Mouse (Mus musculus) spleen, adult 18-20 months (tissue): ENCODE results near the gene Itga7.

Source experiments
- DNase-seq, 2 experiments: peaks; one replicate each; pipeline ENCODE4 v3.0.0; 2022; ENCODE audit warnings: mixed read lengths in 2 of 2

Gene Itga7

GRCm38 (mm10) chr10:128933574-128933973 lies at the start of gene Itga7:
Itga7 (plus strand) TSS chr10:128933818.
- DNase-seq, result no peak

GRCm38 (mm10) chr10:128888941-128889827 lies 44.4 kb upstream of the Itga7 start:
- DNase-seq, result no peak

GRCm38 (mm10) chr10:128889846-128890245 lies 43.8 kb upstream of the Itga7 start:
- DNase-seq, result no peak

- DNase-seq, result peak in 1 of 2 experiments; percentile 37
Measured at GRCm38 (mm10) chr10:128890383-128891295, 43.0 kb upstream of the Itga7 start.

DNA sequence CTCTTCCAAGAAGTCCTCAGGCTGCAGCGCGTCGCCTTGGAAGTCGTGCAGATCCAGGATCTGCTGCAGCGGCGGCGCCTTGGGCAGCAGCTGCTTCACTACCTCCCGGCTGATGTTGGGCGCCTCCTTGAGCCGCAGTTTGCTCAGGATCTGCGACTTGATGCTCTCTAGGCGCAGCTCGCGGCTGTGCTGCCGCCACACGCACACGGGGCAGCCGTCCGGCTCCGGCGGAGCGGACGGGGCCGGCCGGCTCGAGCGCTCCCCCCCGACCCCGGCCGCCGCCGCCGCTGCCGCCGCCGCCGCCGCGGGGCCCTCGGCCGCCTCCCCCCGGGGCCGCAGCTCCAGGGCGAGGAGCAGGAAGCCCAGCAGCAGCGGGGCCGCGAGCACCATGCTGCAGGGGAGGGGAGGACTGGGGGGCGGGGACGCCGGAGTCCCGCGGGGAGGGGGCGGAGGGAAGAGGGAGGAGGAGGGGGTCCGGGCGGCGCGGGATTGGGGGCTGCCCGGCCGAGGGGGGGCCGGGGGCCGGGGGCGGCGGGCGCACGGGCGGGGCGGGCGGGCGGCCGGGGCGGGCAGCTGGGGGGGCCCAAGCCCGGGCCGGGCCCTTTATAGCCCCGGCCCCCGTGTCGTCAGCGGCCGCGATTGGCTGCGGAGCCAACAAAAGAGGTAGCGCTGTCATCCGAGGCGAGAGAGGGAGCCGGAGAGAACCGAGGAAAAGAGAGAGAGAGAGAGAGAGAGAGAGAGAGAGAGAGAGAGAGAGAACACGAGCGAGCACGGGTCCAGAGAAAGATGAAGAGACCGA lies 42.1 kb upstream of the Itga7 start, which contains the start of gene Gdf11:
Gene Gdf11, minus strand, starts transcription at position 423 of the 799 bp plus-strand sequence.
- DNase-seq, result peak; percentile 63 to 69

DNA sequence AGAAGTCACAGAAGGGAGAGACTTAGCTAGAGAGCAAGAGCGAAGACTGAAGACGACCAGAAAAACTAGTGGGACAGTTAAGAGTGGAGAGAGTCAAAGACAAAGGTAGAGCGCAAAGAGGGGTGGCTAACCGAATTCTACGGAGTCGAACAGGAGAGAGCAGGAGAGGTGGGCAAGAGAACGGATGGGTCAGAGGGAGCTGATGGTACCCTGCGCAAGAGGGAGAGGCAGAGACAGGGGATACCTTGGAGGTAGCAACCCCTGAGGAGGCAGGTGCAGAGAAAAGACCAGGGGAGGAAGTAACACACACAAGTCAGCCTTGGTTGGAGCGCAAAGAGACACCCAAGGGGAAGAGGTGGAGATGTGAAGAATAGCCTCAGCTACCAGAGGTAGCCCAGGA lies 41.4 kb upstream of the Itga7 start:
- DNase-seq, result no peak

- DNase-seq, result peak in 1 of 2 experiments; percentile 67
Measured at GRCm38 (mm10) chr10:128895437-128895836, 38.2 kb upstream of the Itga7 start.

DNA sequence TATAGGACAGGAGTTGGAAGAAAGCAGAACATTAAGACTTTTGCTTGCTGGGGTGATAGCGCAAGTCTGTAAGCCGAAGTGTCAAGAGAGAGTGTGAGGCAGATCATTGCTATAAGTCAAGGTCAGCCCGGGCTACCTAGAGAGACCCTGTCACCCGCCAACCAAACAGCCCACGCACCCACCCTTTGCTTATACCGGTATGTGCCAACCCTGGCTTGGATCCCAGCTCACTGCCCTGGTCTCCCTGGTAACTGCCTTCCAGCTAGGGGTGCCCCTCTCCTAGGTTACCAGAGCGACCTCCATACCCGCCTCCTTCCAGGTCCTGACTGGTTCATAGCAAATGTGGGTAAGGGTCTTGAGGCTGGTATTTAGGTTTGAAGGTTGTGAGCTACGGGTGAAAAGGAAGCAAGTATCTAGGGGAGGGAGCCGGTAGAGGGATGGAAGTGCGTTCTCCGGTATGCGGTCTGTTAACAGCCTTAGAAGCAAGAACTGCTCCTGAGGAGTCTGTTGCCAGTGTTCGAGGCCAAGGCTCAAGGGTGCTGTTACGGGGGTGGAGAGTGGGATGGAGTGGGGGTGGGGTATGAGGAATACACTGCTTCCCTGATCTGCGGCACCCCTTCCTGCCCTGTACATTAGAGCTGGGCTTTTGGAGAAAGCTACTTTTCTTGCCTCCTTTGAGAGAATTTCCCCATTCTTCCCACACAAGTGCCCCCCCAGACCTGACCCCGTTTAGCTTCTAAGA lies 37.5 kb upstream of the Itga7 start:
- no peak for DNase-seq

DNA sequence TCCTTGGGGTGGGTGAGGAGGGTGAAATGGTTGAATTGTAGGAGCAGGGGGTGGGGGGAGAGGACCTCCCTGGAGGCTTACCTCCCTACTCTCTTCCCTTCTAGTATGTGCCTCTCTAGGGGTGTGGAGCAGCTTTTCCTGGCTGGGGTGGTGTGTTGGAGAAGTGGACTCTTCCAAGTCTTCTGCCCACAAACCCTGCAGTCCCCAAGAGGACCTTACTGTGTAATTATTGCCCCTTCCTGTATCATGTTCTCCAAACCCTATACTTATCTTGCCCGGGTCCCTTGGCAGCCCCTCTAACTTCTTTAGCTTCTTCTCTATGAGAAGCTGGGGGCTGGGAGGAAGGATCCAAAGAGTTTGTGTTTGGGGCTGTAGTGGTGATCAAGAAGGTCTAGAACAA lies 36.8 kb upstream of the Itga7 start:
- no peak for DNase-seq

- no peak for DNase-seq
Measured at GRCm38 (mm10) chr10:128897501-128897900, 36.1 kb upstream of the Itga7 start.

GRCm38 (mm10) chr10:128899759-128900490 lies 33.7 kb upstream of the Itga7 start:
- no peak for DNase-seq

GRCm38 (mm10) chr10:128900698-128901097 lies 32.9 kb upstream of the Itga7 start, which contains the start of gene Cd63:
Cd63 (plus strand) TSS chr10:128900989.
- no peak for DNase-seq

- no peak for DNase-seq
Measured at GRCm38 (mm10) chr10:128901409-128901808, 32.2 kb upstream of the Itga7 start.

GRCm38 (mm10) chr10:128902409-128902988 lies 31.1 kb upstream of the Itga7 start:
- DNase-seq, result no peak

- DNase-seq, result no peak
Measured at GRCm38 (mm10) chr10:128904812-128905211, 28.8 kb upstream of the Itga7 start.

DNA sequence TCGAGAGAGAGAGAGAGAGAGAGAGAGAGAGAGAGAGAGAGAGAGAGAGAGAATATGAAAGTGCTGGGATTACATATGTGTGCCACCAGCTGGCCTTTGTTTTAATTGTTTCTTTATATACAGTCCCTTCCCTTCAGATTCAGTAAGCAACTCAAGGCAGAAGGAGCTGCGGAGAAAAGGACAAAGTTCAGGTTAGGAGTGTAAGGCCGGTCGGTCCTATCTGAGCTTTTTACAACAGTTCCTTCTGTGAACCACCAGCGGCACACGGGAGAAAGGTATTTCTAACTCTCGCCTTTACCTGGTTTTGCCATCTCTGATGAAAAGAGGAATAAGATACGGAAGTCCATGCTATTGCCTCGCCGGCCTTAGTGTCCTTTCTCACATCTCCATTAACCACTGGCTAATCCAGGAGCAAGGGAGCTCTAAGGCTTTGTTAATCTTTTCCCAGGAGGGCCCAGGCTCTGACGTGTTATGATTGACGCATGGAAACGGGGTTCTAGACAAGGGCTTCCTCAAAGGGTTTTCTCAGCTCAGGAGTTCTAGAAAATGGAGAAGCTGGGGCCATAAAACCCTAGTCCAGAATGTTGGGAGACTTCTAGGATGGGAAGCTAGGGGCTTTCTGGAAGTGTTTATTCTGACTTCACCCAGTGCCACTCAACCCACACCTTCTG lies 24.7 kb upstream of the Itga7 start:
- no peak for DNase-seq

GRCm38 (mm10) chr10:128909567-128910028 lies 24.0 kb upstream of the Itga7 start:
- DNase-seq, result no peak

DNA sequence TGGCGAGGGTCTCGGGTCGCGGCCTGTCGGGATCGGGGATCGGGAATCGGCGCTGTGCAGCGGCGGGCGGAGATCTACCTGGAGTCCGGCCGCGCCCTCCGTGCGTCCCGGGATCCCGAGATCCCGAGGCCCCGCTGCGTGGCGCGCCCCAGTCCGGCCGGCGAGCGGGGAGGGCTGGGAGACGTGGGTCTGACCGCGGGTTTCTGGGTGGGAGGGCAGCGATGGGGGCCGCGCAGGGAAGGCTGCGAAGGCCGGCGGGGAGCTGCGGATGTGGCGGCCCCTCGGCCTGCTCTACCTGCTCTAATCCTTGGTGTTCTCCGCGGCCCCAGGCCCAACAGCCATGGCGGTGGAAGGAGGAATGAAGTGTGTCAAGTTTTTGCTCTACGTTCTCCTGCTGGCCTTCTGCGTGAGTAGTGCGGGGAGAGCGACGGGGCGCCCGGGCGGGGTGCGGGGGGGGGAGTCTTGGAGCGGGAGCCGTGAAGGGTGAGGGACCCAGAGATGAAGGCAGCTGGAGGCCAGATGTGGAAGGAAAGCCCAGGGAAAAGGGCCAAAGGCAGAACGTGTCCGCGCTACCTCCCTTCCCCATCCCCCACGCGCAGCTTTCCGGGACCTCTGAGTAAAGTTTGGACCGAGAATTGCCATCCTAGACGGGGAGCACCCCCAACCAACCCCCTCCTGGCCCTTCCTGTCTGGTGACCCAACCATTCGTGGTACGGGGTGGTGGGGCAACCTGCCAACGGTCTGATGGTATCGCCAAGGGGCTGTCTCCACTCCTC lies 23.4 kb upstream of the Itga7 start:
- no peak for DNase-seq

DNA sequence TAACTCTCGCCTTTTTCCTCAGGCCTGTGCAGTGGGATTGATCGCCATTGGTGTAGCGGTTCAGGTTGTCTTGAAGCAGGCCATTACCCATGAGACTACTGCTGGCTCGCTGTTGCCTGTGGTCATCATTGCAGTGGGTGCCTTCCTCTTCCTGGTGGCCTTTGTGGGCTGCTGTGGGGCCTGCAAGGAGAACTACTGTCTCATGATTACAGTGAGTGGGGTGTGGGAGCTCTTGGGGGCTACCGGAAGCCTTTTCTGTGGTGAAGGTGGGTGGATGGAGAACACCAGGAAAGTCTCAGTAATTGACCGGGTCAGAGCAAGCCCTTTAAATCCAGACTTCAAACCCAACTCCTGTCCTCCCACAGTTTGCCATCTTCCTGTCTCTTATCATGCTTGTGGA lies 22.2 kb upstream of the Itga7 start:
- DNase-seq, result no peak
